Comparison of ENCODE assay signal across 15 mouse cellular contexts in genomic region chr4:111332864-111333263, GRCm38 (mm10).
"Had no signal": no experiment of that assay in that cellular context is flagged by ENCODE, and none has a peak within 500 bp of the region (broad histone marks: within the 10 kb centered on the region; RNA-seq: fewer than 3 reads in every experiment).

No protein-coding gene starts in this region.

- H3K4me1 ChIP-seq: neural tube, embryonic 15.5 days; stomach, embryonic 15.5 days had no signal

- H3K9me3 ChIP-seq: neural tube, embryonic 15.5 days; stomach, embryonic 15.5 days had no signal

- H3K27me3 ChIP-seq: neural tube, embryonic 15.5 days; stomach, embryonic 15.5 days had no signal

- H3K27ac ChIP-seq: neural tube, embryonic 15.5 days; stomach, embryonic 15.5 days; stomach, postnatal 0 days had no signal

- H3K9ac ChIP-seq: neural tube, embryonic 15.5 days; stomach, embryonic 15.5 days had no signal

- DNase-seq: retina, postnatal 1 day; right cerebral cortex, adult 18-20 months; right cerebral cortex, postnatal 14 days; right cerebral cortex, postnatal 25 days; right cerebral cortex, postnatal 4 days; spleen, adult 18-20 months; thymus, adult 18-20 months; thymus, adult 2 months; thymus, postnatal 14 days; thymus, postnatal 25 days; thymus, postnatal 36 days; thymus, postnatal 4 days had no signal

- H3K4me2 ChIP-seq: neural tube, embryonic 15.5 days; stomach, embryonic 15.5 days had no signal

- H3K4me3 ChIP-seq: neural tube, embryonic 15.5 days; stomach, embryonic 15.5 days had no signal

- H3K36me3 ChIP-seq: neural tube, embryonic 15.5 days; stomach, embryonic 15.5 days had no signal
